Mouse (Mus musculus): ENCODE results near the gene Tekt3.

Gene Tekt3

GRCm38 (mm10) chr11:63125832-63126456, 64.5 kb downstream of the Tekt3 start:
- peak; percentile 98 for DNase-seq

GRCm38 (mm10) chr11:63126976-63127375, 65.5 kb downstream of the Tekt3 start:
- DNase-seq, result peak; percentile 89

GRCm38 (mm10) chr11:63127513-63127912, 66.1 kb downstream of the Tekt3 start:
- DNase-seq, result peak; percentile 78

- peak; percentile 98 for DNase-seq
Measured at GRCm38 (mm10) chr11:63128784-63129183, 67.3 kb downstream of the Tekt3 start, which contains the start of gene Pmp22. Pmp22 (plus strand) TSS chr11:63128982.

GRCm38 (mm10) chr11:63129375-63129774, 67.9 kb downstream of the Tekt3 start:
- DNase-seq, result peak; percentile 97

- DNase-seq, result peak; percentile 95
Measured at GRCm38 (mm10) chr11:63129840-63130239, 68.4 kb downstream of the Tekt3 start.

- peak; percentile 99 for DNase-seq
Measured at GRCm38 (mm10) chr11:63130497-63130896, 69.0 kb downstream of the Tekt3 start.

- DNase-seq, result peak; percentile 99
Measured at GRCm38 (mm10) chr11:63131001-63131692, 69.7 kb downstream of the Tekt3 start.

GRCm38 (mm10) chr11:63131693-63132040, 70.2 kb downstream of the Tekt3 start:
- no peak for DNase-seq

GRCm38 (mm10) chr11:63132151-63132500, 70.7 kb downstream of the Tekt3 start:
- no peak for DNase-seq

GRCm38 (mm10) chr11:63132501-63133435, 71.3 kb downstream of the Tekt3 start:
- peak; percentile 99 for DNase-seq

GRCm38 (mm10) chr11:63134021-63134420, 72.6 kb downstream of the Tekt3 start:
- DNase-seq, result peak; percentile 91

GRCm38 (mm10) chr11:63134742-63135482, 73.5 kb downstream of the Tekt3 start:
- DNase-seq, result peak; percentile 92

GRCm38 (mm10) chr11:63135622-63136021, 74.2 kb downstream of the Tekt3 start:
- peak; percentile 99 for DNase-seq

- peak; percentile 99 for DNase-seq
Measured at GRCm38 (mm10) chr11:63136205-63136604, 74.8 kb downstream of the Tekt3 start.

GRCm38 (mm10) chr11:63136836-63137416, 75.5 kb downstream of the Tekt3 start:
- DNase-seq, result peak; percentile 92

- DNase-seq, result peak; percentile 94
Measured at GRCm38 (mm10) chr11:63138739-63139138, 77.3 kb downstream of the Tekt3 start.

GRCm38 (mm10) chr11:63142311-63142710, 80.9 kb downstream of the Tekt3 start:
- DNase-seq, result no peak

GRCm38 (mm10) chr11:63142816-63143215, 81.4 kb downstream of the Tekt3 start:
- no peak for DNase-seq

GRCm38 (mm10) chr11:63143486-63143885, 82.0 kb downstream of the Tekt3 start:
- DNase-seq, result peak; percentile 97
